8 mouse cellular contexts compared by ENCODE assay signal in the genomic region with DNA sequence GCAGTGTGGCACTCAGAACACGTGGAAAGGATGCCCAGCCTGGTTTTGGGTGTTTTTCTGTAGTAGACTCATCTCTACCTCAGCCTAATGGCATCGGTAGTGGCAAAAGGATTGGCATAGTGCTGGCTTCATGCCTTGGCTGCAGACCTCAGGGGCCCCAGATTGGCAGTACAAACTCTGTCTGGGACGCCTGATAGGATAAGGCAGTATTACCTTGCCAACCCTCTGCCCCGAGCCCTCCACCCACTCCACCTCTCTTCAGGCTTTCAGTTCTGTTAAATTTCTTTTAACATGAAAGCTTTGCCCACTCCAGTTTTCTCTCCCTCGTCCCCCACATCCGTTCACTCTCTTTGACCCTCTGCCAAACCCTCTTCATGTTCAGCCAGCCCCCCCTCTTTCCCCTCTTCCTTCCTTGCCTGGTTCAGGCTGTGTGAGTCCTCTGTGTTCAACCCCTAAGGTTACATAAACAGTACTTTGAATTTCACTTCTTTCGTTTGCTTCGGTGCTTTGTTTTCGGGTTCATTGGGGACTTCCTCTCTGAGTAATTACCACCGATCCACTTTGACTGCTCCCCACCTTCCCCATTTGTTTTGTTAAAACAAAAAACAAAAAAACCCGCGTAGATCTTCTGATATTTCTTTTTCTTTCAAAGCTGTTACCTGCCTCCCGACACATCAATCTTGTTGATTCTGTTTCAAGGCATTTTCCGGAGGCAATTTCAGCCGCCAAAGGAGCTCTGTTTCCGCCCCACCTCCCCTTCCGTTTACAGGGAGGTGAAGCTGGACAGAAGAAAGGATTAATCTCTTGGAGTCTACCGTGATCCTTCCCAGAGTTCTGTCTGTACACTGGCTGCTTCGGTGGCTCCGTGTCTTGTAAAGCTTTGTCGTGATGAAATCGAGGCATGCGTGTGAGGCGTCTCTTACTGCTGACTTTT. TPM values are rescaled to one million over a fixed set of nuclear protein-coding genes. Genes with fewer than 3 reads are reported as not detected.
A peak's percentile ranks its signal among the peaks of the same experiment; 100 is the strongest.
DNase-seq lines count a peak whose midpoint lies in the region; ATAC-seq lines count a peak whose summit lies in the region.

No protein-coding gene starts in this region.

- H3K9me3 ChIP-seq in kidney, embryonic 14.5 days (ENCODE audit: control insufficient read depth, low read length): no peaks in the 10 kb centered on the region
- no peaks in the 10 kb centered on the region for H3K9me3 ChIP-seq in liver, embryonic 13.5 days (replicated peaks)

- H3K36me3 ChIP-seq in kidney, embryonic 14.5 days (ENCODE audit: control insufficient read depth, insufficient read depth, low read length): no peaks in the 10 kb centered on the region
- no peaks in the 10 kb centered on the region for H3K36me3 ChIP-seq in liver, embryonic 13.5 days
- H3K36me3 ChIP-seq in splenic B cell, adult 2 months (ENCODE audit: control insufficient read depth, insufficient read depth, low read length, poor library complexity, severe bottlenecking): no peaks in the 10 kb centered on the region

- peak overlapping the region; percentile 50 for H3K4me2 ChIP-seq in kidney, embryonic 14.5 days (replicated peaks; ENCODE audit: low read depth, low read length)
- peak overlapping the region; percentile 28 for H3K4me2 ChIP-seq in liver, embryonic 13.5 days

- peak overlapping the region; percentile 22 for H3K4me3 ChIP-seq in kidney, embryonic 14.5 days (ENCODE audit: low read length)
- no peak overlapping the region for H3K4me3 ChIP-seq in liver, embryonic 13.5 days (replicated peaks)

- H3K4me1 ChIP-seq in kidney, embryonic 14.5 days (ENCODE audit: control insufficient read depth, insufficient read depth, low read length): peaks cover 6% of the 10 kb centered on the region
- H3K4me1 ChIP-seq in liver, embryonic 13.5 days (replicated peaks): no peaks in the 10 kb centered on the region

- ATAC-seq in kidney, embryonic 14.5 days (ENCODE audit: low FRiP score, low TSS enrichment): peak; percentile 89
- ATAC-seq in common myeloid progenitor, adult 5-6 weeks (replicated peaks; ENCODE audit: low read depth, poor library complexity, severe bottlenecking): peak; percentile 69
- ATAC-seq in hematopoietic stem cell, adult 5-6 weeks (replicated peaks in 1 of 2; ENCODE audit: insufficient read depth in 1 of 2, low FRiP score in 2 of 2, low TSS enrichment in 1 of 2, low read depth in 1 of 2, poor library complexity in 2 of 2, severe bottlenecking in 2 of 2): peak; percentile 74 to 81
- ATAC-seq in liver, embryonic 13.5 days (ENCODE audit: low read depth): no peak
- no peak for ATAC-seq in erythroid progenitor cell, adult 5-6 weeks (replicated peaks; ENCODE audit: low FRiP score, poor library complexity, severe bottlenecking)

- DNase-seq in kidney, adult 8-10 months: no peak
- no peak for DNase-seq in liver, embryonic 13.5 days
- DNase-seq in splenic B cell, adult 2 months (ENCODE audit: low read depth, low spot score): peak; percentile 16
- no peak for DNase-seq in left cerebral cortex, postnatal 25 days (ENCODE audit: low spot score in 2 of 2)

- H3K27ac ChIP-seq in kidney, embryonic 14.5 days (ENCODE audit: low read depth, low read length): peak overlapping the region; percentile 27; the same call in 1 of the 2 replicates
- H3K27ac ChIP-seq in liver, embryonic 13.5 days: no peak overlapping the region

- H3K9ac ChIP-seq in kidney, embryonic 14.5 days (ENCODE audit: low read depth, low read length): peak overlapping the region; percentile 46; the same call in 1 of the 2 replicates
- H3K9ac ChIP-seq in liver, embryonic 13.5 days: no peak overlapping the region

- H3K27me3 ChIP-seq in kidney, embryonic 14.5 days (ENCODE audit: control insufficient read depth, insufficient read depth, low read length): no peaks in the 10 kb centered on the region
- no peaks in the 10 kb centered on the region for H3K27me3 ChIP-seq in liver, embryonic 13.5 days
- H3K27me3 ChIP-seq in splenic B cell, adult 2 months (ENCODE audit: control insufficient read depth, insufficient read depth, low read length, poor library complexity, severe bottlenecking): no peaks in the 10 kb centered on the region

- 11% methylated on average over 24 of the region's 24 CpGs for WGBS in kidney, embryonic 14.5 days
- 33% methylated on average over 24 of the region's 24 CpGs for WGBS in liver, embryonic 13.5 days (ENCODE audit: insufficient replicate concordance)

- intact Hi-C loops in left cerebral cortex, postnatal 25 days (cut with DNase I): no loop called here

RNA-seq across cellular contexts. Expression of gene Gm17542, which starts 3.9 kb away (rescaled TPM):
- not detected in 2 replicates for polyA plus RNA-seq in kidney, embryonic 14.5 days (2014; fragmentation: Nextera tagmentation; extraction: Ambion mirVana)
- total RNA-seq in common myeloid progenitor, adult 5-6 weeks (2017): not detected in 2 replicates
- total RNA-seq in hematopoietic stem cell, adult 5-6 weeks (2017): not detected in 2 replicates
- polyA plus RNA-seq in liver, embryonic 13.5 days (2015; fragmentation: Nextera tagmentation; extraction: Ambion mirVana): not detected in 2 replicates
- total RNA-seq in left cerebral cortex, postnatal 25 days (2021): not detected
- total RNA-seq in erythroid progenitor cell, adult 5-6 weeks (2015; ENCODE audit: low replicate concordance): not detected in 2 replicates
- total RNA-seq in erythroid progenitor cell, adult 5-6 weeks (2017; ENCODE audit: low replicate concordance): not detected in 2 replicates

RNA-seq across cellular contexts. Expression of gene Edar, which starts 38.7 kb away (rescaled TPM):
- polyA plus RNA-seq in kidney, embryonic 14.5 days (2014; fragmentation: Nextera tagmentation; extraction: Ambion mirVana): 0.27 and 0.35 TPM in 2 replicates
- 0.09 TPM in 1 of 2 replicates, not detected in the other for total RNA-seq in common myeloid progenitor, adult 5-6 weeks (2017)
- total RNA-seq in hematopoietic stem cell, adult 5-6 weeks (2017): 3.1 and 4.2 TPM in 2 replicates
- not detected in 2 replicates for polyA plus RNA-seq in liver, embryonic 13.5 days (2015; fragmentation: Nextera tagmentation; extraction: Ambion mirVana)
- under 1 TPM; 0.32 to 0.60 TPM for total RNA-seq in left cerebral cortex, postnatal 25 days (2021)
- total RNA-seq in erythroid progenitor cell, adult 5-6 weeks (2015; ENCODE audit: low replicate concordance): not detected in 2 replicates
- not detected in 2 replicates for total RNA-seq in erythroid progenitor cell, adult 5-6 weeks (2017; ENCODE audit: low replicate concordance)

Comparison
In these comparisons a context has a peak if more than half of its experiments do, and no peak if none do; other contexts are left out.
1. ATAC-seq: peak in kidney, embryonic 14.5 days (single experiment), common myeloid progenitor, adult 5-6 weeks (single experiment) and hematopoietic stem cell, adult 5-6 weeks (2 of 2); none in liver, embryonic 13.5 days (single experiment) and erythroid progenitor cell, adult 5-6 weeks (single experiment).